ENCODE assay signal across 13 mouse cellular contexts in the genomic region with DNA sequence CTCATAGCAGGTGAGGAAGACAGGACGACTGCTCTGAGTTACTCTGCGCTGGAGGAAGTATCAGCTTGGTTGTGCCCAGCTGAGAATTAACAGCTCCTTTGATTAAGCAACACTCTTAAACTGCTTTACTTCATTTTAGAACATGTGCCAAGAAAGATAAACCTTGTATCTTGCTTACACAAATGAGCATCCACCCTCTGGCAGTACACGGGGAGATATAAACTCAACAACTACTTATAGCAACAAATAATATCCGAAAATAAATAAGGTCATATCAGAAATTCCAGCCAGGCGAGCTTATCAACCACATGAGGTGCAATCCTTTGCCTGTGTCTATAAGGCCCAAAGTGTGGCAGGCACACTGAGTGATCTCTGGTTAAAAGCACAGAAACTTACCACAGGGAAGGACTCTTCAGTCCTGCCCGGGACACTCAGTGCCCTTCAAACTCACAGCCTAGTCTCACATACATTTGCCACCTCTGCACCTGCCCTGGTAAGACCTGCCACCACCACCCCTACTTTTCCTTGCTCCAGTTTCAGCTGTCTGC.
"Had no signal": no experiment of that assay in that cellular context is flagged by ENCODE, and none has a peak within 500 bp of the region (broad histone marks: within the 10 kb centered on the region; RNA-seq: fewer than 3 reads in every experiment).

No protein-coding gene starts in this region.

- H3K4me1 ChIP-seq: limb, embryonic 15.5 days; midbrain, embryonic 12.5 days; neural tube, embryonic 13.5 days; stomach, embryonic 15.5 days had no signal

- H3K27ac ChIP-seq: kidney, postnatal 0 days; limb, embryonic 15.5 days; midbrain, embryonic 12.5 days; neural tube, embryonic 13.5 days; stomach, embryonic 15.5 days had no signal

- H3K36me3 ChIP-seq: limb, embryonic 15.5 days; midbrain, embryonic 12.5 days; neural tube, embryonic 13.5 days; stomach, embryonic 15.5 days had no signal

- H3K4me2 ChIP-seq: limb, embryonic 15.5 days; lung, embryonic 14.5 days; midbrain, embryonic 12.5 days; neural tube, embryonic 13.5 days; stomach, embryonic 15.5 days had no signal

- H3K27me3 ChIP-seq: limb, embryonic 15.5 days; midbrain, embryonic 12.5 days; neural tube, embryonic 13.5 days; stomach, embryonic 15.5 days had no signal

- ATAC-seq: midbrain, embryonic 16.5 days had no signal

- H3K4me3 ChIP-seq: limb, embryonic 15.5 days; megakaryocyte, embryonic 14.5 days; midbrain, embryonic 12.5 days; neural tube, embryonic 13.5 days; stomach, embryonic 15.5 days had no signal

- H3K9me3 ChIP-seq: limb, embryonic 15.5 days; megakaryocyte, embryonic 14.5 days; midbrain, embryonic 12.5 days; neural tube, embryonic 13.5 days; stomach, embryonic 15.5 days had no signal

- H3K9ac ChIP-seq: limb, embryonic 15.5 days; lung, embryonic 14.5 days; midbrain, embryonic 12.5 days; neural tube, embryonic 13.5 days; stomach, embryonic 15.5 days had no signal

- DNase-seq: layer of hippocampus, adult 9-11 months; layer of hippocampus, postnatal 36 days; spleen, adult 18-20 months; thymus, adult 2 months; thymus, postnatal 25 days had no signal
